Mouse (Mus musculus) lung, postnatal 0 days (tissue): ENCODE data around the gene Tfec.

Experiments
- CTCF ChIP-seq: IDR thresholded peaks from 2 replicates; pipeline ENCODE4 v1.5.1; 2016; ENCODE audit warnings: antibody characterized with exemption, mild to moderate bottlenecking
- EP300 ChIP-seq: IDR thresholded peaks from 2 replicates; pipeline ENCODE4 v1.6.1; 2016; ENCODE audit warnings: antibody characterized with exemption, mild to moderate bottlenecking, control low read depth

DNA sequence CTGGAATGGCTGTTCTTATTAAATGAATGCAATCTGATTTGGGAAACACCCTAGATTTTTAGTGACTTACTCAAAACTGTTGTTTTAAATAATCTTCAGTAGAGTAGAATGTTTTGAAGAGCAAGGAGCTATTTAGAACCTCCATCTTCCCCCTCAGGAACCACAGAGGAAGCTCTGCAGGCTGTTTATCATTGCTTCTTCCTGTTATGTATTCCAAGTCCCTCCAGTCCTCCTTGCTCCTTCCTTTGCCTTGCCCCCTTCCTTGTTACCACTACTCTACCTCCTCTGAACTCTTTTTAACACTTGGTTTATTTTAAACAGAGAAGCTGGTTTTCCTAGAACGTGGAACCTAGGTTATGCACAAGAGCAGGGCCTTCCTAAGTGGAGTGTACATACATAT lies 76.3 kb downstream of the Tfec start:
- no peak for TF ChIP-seq CTCF
- TF ChIP-seq EP300: no peak
